Mouse (Mus musculus): ENCODE data around the gene Il2.

GRCm38 (mm10) chr3:37173285-37173684 is 47.5 kb upstream of the Il2 start:
- TF ChIP-seq CTCF (conservative IDR thresholded peaks at IDR 0.05; ENCODE audit: low read length) (no peak), POU5F1 (IDR thresholded peaks at IDR 0.05; ENCODE audit: borderline replicate concordance, low read length) (no peak), NANOG (IDR thresholded peaks at IDR 0.05; ENCODE audit: borderline replicate concordance, low read length) (no peak)
